Mouse (Mus musculus) midbrain, embryonic 10.5 days (tissue): ENCODE data around the gene Pdlim3. TPM values are rescaled to one million over a fixed set of nuclear protein-coding genes. Genes with fewer than 3 reads are reported as not detected.

Source experiments
- DNase-seq: peaks from one replicate; pipeline ENCODE4 v3.0.0-alpha.2; 2017; ENCODE audit warnings: low spot score
- H3K27ac ChIP-seq: fragments of 300-500 bp; sonication (generic); replicated peaks from 2 replicates; pipeline ENCODE4 v1.5.1; 2016; ENCODE audit warnings: mild to moderate bottlenecking
- H3K27me3 ChIP-seq: fragments of 300-500 bp; sonication (generic); 2 replicates; pipeline ENCODE4 v1.6.1; 2016; ENCODE audit warnings: low read depth, mild to moderate bottlenecking; ENCODE audit not compliant: poor library complexity, severe bottlenecking
- H3K36me3 ChIP-seq: fragments of 300-500 bp; sonication (generic); 2 replicates; pipeline ENCODE4 v1.6.1; 2016; ENCODE audit warnings: mild to moderate bottlenecking, moderate library complexity
- H3K4me1 ChIP-seq: fragments of 300-500 bp; sonication (generic); 2 replicates; pipeline ENCODE4 v1.6.1; 2016
- H3K4me3 ChIP-seq: fragments of 300-500 bp; sonication (generic); 2 replicates; pipeline ENCODE4 v1.5.1; 2016; ENCODE audit warnings: mild to moderate bottlenecking, moderate library complexity
- H3K9me3 ChIP-seq: fragments of 300-500 bp; sonication (generic); replicated peaks from 2 replicates; pipeline ENCODE4 v1.6.1; 2016; ENCODE audit warnings: mild to moderate bottlenecking
- WGBS: fragments of 180-500 bp; shearing (Covaris S2); methylation state at CpG from one replicate; pipeline ENCODE4 v1.1.7; 2016; 5-methylcytosine and 5-hydroxymethylcytosine counted together
- polyA plus RNA-seq: library from polyadenylated mRNA; unstranded; fragments of >200 nt; fragmentation: Nextera tagmentation; extraction: Ambion mirVana; gene quantifications from 2 replicates; pipeline ENCODE4 v1.2.1, GENCODE M21; 2016

Gene Pdlim3
- polyA plus RNA-seq, 1 experiment from 2014 or later: 10.6 TPM

GRCm38 (mm10) chr8:45913707-45914106, 28.4 kb downstream of the Pdlim3 start:
- no peaks in the 10 kb centered on the region for H3K9me3 ChIP-seq
- 90% methylated on average over 11 of the region's 11 CpGs for WGBS
- DNase-seq: no peak
- no peak overlapping the region for H3K4me3 ChIP-seq
- no peaks in the 10 kb centered on the region for H3K36me3 ChIP-seq
- peaks cover 3% of the 10 kb centered on the region; the same call in 1 of the 2 replicates for H3K4me1 ChIP-seq
- no peaks in the 10 kb centered on the region for H3K27me3 ChIP-seq
- no peak overlapping the region for H3K27ac ChIP-seq

- H3K4me1 ChIP-seq: peaks cover 3% of the 10 kb centered on the region; the same call in 1 of the 2 replicates
- H3K27ac ChIP-seq: no peak overlapping the region
- no peaks in the 10 kb centered on the region for H3K27me3 ChIP-seq
- 87% methylated on average over 3 of the region's 3 CpGs for WGBS
- H3K9me3 ChIP-seq: no peaks in the 10 kb centered on the region
- no peak overlapping the region for H3K4me3 ChIP-seq
- H3K36me3 ChIP-seq: no peaks in the 10 kb centered on the region
- no peak for DNase-seq
These were observed 31.2 kb downstream of the Pdlim3 start for GRCm38 (mm10) chr8:45916496-45916895.

GRCm38 (mm10) chr8:45917040-45917679, 31.9 kb downstream of the Pdlim3 start:
- WGBS: 87% methylated on average over 20 of the region's 20 CpGs
- H3K9me3 ChIP-seq: no peaks in the 10 kb centered on the region
- H3K27ac ChIP-seq: no peak overlapping the region

GRCm38 (mm10) chr8:45918891-45919290, 33.6 kb downstream of the Pdlim3 start:
- no peak overlapping the region for H3K4me3 ChIP-seq
- no peaks in the 10 kb centered on the region for H3K27me3 ChIP-seq
- WGBS: 90% methylated on average over 15 of the region's 15 CpGs
- DNase-seq: no peak
- peaks cover 3% of the 10 kb centered on the region; the same call in 1 of the 2 replicates for H3K4me1 ChIP-seq
- no peak overlapping the region for H3K27ac ChIP-seq
- no peaks in the 10 kb centered on the region for H3K36me3 ChIP-seq
- no peaks in the 10 kb centered on the region for H3K9me3 ChIP-seq

More at GRCm38 (mm10) chr8:45917040-45917679, 31.9 kb downstream of the Pdlim3 start:
- no peak for DNase-seq
- H3K4me3 ChIP-seq: no peak overlapping the region
- H3K4me1 ChIP-seq: peaks cover 3% of the 10 kb centered on the region; the same call in 1 of the 2 replicates
- H3K36me3 ChIP-seq: no peaks in the 10 kb centered on the region
- H3K27me3 ChIP-seq: no peaks in the 10 kb centered on the region

- no peak overlapping the region for H3K4me3 ChIP-seq
- 87% methylated on average over 7 of the region's 7 CpGs for WGBS
- DNase-seq: no peak
- H3K4me1 ChIP-seq: peaks cover 3% of the 10 kb centered on the region; the same call in 1 of the 2 replicates
- H3K27me3 ChIP-seq: no peaks in the 10 kb centered on the region
- no peak overlapping the region for H3K27ac ChIP-seq
- H3K36me3 ChIP-seq: no peaks in the 10 kb centered on the region
- H3K9me3 ChIP-seq: no peaks in the 10 kb centered on the region
These were observed 35.1 kb downstream of the Pdlim3 start for GRCm38 (mm10) chr8:45920392-45920791.

- WGBS: 96% methylated on average over 7 of the region's 7 CpGs
- DNase-seq: no peak
- no peaks in the 10 kb centered on the region for H3K27me3 ChIP-seq
- no peak overlapping the region for H3K27ac ChIP-seq
- no peak overlapping the region for H3K4me3 ChIP-seq
- H3K4me1 ChIP-seq: no peaks in the 10 kb centered on the region
- H3K9me3 ChIP-seq: no peaks in the 10 kb centered on the region
- H3K36me3 ChIP-seq: no peaks in the 10 kb centered on the region
These were observed 36.9 kb downstream of the Pdlim3 start for GRCm38 (mm10) chr8:45922116-45922515.

- peak; percentile 94 for DNase-seq
- Histone ChIP-seq H3K36me3 (no peaks in the 10 kb centered on the region), H3K4me1 (peaks cover 4% of the 10 kb centered on the region), H3K27ac (peak within 1 kb of the TSS; percentile 69), H3K4me3 (peak within 1 kb of the TSS; percentile 53), H3K27me3 (peaks cover 5% of the 10 kb centered on the region; the same call in 1 of the 2 replicates), H3K9me3 (peaks cover 13% of the 10 kb centered on the region; the same call in 1 of the 2 replicates)
- 2% methylated on average over 23 of the region's 23 CpGs for WGBS
These were observed 49.3 kb downstream of the Pdlim3 start, which contains the start of gene Ccdc110 for GRCm38 (mm10) chr8:45934582-45935014. Gene Ccdc110 (plus strand): TSS chr8:45934619.

- no peak for DNase-seq
- WGBS: 85% methylated on average over 9 of the region's 9 CpGs
- H3K4me1 ChIP-seq: peaks cover 4% of the 10 kb centered on the region
These were observed 51.7 kb downstream of the Pdlim3 start for GRCm38 (mm10) chr8:45936986-45937385.

GRCm38 (mm10) chr8:45946283-45946682, 61.0 kb downstream of the Pdlim3 start:
- WGBS: 90% methylated on average over 4 of the region's 4 CpGs
- H3K9me3 ChIP-seq: no peaks in the 10 kb centered on the region

More at GRCm38 (mm10) chr8:45936986-45937385, 51.7 kb downstream of the Pdlim3 start:
- Histone ChIP-seq H3K9me3 (no peaks in the 10 kb centered on the region), H3K36me3 (no peaks in the 10 kb centered on the region), H3K27me3 (peaks cover 5% of the 10 kb centered on the region; the same call in 1 of the 2 replicates), H3K4me3 (no peak overlapping the region), H3K27ac (no peak overlapping the region)

GRCm38 (mm10) chr8:45950622-45951021, 65.4 kb downstream of the Pdlim3 start:
- 56% methylated on average over 2 of the region's 2 CpGs for WGBS
- no peaks in the 10 kb centered on the region for H3K36me3 ChIP-seq
- H3K27ac ChIP-seq: no peak overlapping the region
- no peaks in the 10 kb centered on the region for H3K27me3 ChIP-seq
- no peaks in the 10 kb centered on the region for H3K9me3 ChIP-seq
- no peak for DNase-seq
- H3K4me1 ChIP-seq: no peaks in the 10 kb centered on the region
- no peak overlapping the region for H3K4me3 ChIP-seq

More at GRCm38 (mm10) chr8:45946283-45946682, 61.0 kb downstream of the Pdlim3 start:
- Histone ChIP-seq H3K4me3 (no peak overlapping the region), H3K4me1 (no peaks in the 10 kb centered on the region), H3K27me3 (no peaks in the 10 kb centered on the region), H3K36me3 (no peaks in the 10 kb centered on the region), H3K27ac (no peak overlapping the region)
- no peak for DNase-seq

Other genes starting within 250 kb of the Pdlim3 start
- 0.19 TPM in 1 of 2 replicates, not detected in the other for gene Ccdc110, start 49.2 kb downstream of the Pdlim3 start, polyA plus RNA-seq
- 3.2 and 3.3 TPM in 2 replicates for gene 1700029J07Rik, start 89.8 kb downstream of the Pdlim3 start, polyA plus RNA-seq
- gene Ufsp2, start 90.1 kb downstream of the Pdlim3 start, polyA plus RNA-seq: 60.7 and 62.2 TPM in 2 replicates
- gene Lrp2bp, start 113.8 kb downstream of the Pdlim3 start, polyA plus RNA-seq: 0.10 and 0.40 TPM in 2 replicates
- 21.1 and 23.2 TPM in 2 replicates for gene Ankrd37, start 120.2 kb downstream of the Pdlim3 start, polyA plus RNA-seq